Mouse (Mus musculus) CH12F3 (cell line): ENCODE measurements around the gene Uhmk1.
"Not testable (repeated sequence)": the region's sequence is repeated elsewhere in the genome, so short reads cannot be mapped to it uniquely, and the experiment has no call there.

Source experiments
- in situ Hi-C: fragments of 300-500 bp; cut with MboI; formaldehyde crosslinking; loops from 2 replicates; pipeline ENCODE4 v1.14.3; 2020; ENCODE audit warnings: low sequenced_read_pairs

Gene Uhmk1

DNA sequence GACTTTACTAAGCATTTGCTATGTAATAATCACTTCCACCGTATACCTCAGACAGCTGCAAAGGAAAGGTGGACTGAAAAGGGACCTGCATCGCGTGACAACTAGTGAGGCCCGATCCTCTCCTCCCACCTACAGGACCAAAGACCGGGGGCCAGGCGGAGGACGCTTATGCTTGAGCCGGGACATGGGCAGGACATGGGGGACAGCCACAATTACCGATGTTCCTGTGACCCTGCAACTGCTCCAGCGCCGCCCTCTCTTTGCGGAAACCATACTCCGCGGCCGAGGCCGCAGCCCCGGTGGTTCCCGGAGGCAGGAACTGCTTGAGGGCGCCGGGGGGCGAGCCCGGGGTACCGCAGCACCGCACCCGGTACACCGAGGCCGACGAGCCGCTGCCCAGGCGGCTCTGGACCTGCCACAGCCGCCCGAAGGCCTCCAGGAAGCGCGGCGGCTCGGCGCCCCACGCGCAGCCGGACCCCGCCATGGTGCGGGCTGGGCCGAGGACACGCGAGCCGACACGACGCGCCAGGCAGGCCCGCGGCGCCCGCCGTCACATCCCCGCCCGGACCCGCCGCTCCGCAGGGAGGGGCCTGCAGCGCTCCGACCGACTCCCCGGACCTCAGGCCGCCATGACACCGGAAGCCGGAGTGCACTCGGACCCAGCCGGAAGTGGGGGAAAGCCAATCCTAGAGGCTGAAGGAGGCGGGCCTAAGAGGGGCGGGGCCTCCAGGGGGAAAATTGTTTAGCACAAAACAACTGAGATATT, at the start of gene Uhmk1:
Uhmk1 (minus strand) TSS at position 641 of the 766 bp plus-strand sequence.
- in situ Hi-C loops, result no loop called here

GRCm38 (mm10) chr1:170255560-170255910, 40.3 kb upstream of the Uhmk1 start:
- in situ Hi-C loops, result no loop called here

DNA sequence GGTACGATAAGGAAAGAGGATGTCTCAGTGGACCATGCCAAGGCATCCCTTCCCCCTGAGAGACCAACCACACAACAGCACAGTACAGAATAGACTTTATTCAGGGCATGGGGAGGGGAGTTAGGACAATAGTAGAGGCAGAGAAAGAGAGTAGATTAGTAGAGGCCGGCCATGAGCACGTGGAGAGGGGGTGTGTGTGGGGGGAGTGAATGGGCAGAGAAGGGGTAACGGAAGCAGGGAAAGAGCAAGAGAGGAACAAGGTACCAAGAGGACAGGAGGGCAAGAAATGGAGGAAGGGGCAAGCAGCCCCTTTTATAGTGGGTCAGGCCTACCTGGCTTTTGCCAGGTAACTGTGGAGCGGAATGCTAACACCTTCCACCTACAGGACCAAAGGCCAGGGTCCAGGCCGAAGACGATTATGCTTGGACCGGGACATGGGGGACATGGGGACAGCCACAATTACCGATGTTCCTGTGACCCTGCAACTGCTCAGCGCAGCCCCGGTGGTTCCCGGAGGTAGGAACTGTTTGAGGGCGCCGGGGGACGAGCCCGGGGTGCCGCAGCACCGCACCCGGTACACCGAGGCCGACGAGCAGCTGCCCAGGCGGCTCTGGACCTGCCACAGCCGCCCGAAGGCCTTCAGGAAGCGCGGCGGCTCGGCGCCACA, 39.8 kb upstream of the Uhmk1 start:
- in situ Hi-C loops, result no loop called here

DNA sequence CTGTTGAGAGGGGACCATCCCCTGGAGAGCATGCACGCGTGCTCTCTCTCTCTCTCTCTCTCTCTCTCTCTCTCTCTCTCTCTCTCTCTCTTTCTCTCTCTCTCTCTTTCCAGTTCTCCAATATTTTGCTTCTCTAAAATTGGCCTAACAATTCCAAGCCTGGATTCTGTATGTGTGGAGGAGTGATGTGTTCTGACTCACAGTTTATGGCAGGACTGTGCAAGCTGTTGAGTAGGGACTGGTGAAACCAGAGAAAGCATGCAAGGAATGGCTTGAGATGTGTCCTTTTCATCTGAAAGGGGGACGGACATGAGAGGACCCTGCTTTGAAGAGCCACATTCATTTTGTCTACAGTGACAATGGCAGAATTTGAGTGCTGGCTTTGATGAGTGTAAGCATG, 29.8 kb upstream of the Uhmk1 start:
- in situ Hi-C loops, result no loop called here

GRCm38 (mm10) chr1:170232688-170233087, 17.5 kb upstream of the Uhmk1 start, which contains the start of gene Sh2d1b2:
TSS of gene Sh2d1b2 (plus strand) at chr1:170232749.
- in situ Hi-C loops, result not testable (repeated sequence)

DNA sequence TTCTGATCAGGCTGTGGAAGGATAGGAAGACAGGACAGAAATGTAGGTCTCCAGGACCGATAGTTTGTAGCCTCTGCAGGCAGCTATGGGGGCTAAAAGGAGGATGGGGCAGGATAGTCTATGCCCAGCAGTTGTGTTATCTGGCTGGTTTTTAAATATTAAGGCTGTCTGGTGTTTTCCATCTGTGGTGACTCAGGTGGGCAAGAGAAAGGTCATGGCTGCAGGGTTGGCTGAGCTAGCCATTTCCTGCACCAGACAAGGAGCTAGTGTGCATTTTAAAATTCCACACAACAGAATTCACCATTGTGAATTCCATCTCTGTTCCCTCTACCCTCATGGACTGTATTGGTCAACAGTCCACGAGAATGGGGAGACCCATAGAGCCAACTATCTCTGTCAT, 8.1 kb upstream of the Uhmk1 start:
- in situ Hi-C loops, result no loop called here

GRCm38 (mm10) chr1:170220351-170220750, 5.2 kb upstream of the Uhmk1 start:
- in situ Hi-C loops, result no loop called here

DNA sequence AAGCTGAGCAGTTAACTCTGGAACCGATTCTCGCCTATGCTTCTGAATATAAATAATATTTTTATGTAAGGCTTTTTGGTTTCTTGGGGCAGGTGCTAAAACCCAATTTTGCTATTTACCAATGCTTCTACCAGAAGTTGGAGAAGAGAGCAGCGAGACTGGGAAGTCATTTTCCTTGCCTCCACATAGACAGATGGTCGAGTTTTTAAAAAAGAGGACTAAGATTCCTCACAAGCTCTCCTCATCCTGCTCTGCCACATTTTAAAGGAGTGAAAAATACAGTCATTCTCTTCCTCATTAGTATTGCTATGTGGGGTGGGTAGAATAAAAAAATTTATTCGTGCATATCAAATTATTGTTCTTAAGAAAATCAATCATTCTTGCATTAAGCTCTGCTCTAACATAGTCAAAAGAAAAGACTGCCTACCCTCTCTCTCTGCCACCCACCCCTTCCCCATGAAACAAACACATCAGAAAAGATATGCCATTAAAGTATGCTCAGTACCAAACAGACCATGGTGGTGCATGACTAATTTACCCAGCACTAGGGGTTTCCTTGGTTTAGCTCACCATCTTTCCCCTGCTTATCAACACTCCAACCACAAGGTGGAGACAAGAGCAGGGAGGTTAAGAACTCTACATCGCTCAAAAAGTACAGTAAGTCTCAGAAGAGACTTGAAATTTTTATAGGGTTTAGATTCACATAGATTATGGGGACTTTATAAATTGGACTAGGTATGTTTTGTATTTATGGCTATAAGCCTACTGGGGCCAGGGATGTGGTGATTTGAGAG, 3.1 kb upstream of the Uhmk1 start:
- in situ Hi-C loops, result no loop called here

GRCm38 (mm10) chr1:170215590-170215989, 393 bp upstream of the Uhmk1 start:
- in situ Hi-C loops, result no loop called here

GRCm38 (mm10) chr1:170214383-170214756, 827 bp downstream of the Uhmk1 start:
- in situ Hi-C loops, result no loop called here

DNA sequence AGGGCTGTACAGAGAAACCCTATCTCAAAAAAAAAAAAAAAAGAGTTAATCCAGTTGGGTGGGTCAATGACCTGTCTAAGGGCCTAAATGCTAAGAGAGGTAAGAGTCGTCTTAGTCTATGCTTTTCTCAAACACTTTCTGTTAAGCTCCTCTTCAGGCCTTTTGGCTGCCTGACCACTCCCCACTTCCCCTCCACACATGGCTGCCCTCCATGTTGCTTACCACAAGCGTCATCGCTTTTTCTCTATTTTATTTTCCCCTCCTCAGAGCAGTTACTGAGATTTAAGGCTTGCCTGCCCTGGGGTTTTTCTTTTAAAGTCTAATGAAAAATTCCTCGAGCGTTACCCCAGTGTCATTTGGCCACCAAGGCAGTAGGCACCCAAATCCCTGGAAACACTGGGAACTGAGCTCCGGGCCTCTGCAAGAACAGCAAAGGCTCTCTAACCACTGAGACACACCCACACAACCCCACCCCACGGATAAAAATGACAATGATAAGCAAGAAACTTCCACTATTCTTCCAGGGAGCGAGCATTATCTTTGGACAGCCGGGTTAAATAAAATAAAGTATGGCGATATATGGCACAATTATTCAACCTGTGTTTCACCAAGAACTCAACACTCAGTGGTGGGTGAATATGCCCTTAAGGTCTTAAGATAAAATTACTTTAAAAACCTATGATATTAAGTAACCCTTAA, 1.9 kb downstream of the Uhmk1 start:
- in situ Hi-C loops, result no loop called here

DNA sequence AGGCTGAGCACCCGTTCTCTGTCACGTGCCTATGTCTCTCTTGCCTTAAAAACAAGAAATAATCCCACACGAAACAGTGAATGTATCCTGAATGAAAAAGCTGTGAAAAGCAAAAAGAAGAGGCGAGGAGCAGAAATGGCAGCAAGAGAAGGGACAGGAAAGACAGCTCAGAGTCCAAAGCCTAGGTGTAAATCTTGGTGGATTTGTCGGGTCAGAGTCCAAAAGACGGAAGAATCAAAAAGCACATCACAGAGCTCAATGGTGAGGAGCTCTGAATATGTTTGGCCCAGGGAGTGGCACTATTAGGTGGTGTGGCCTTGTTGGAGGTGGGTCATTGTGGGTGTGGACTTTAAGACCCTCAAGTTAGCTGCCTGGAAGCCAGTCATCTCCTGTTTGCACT, 8.8 kb downstream of the Uhmk1 start:
- in situ Hi-C loops, result no loop called here

- in situ Hi-C loops, result no loop called here
Measured at GRCm38 (mm10) chr1:170200379-170200778, 14.8 kb downstream of the Uhmk1 start.

- in situ Hi-C loops, result no loop called here
Measured at GRCm38 (mm10) chr1:170196211-170196610, 19.0 kb downstream of the Uhmk1 start.

DNA sequence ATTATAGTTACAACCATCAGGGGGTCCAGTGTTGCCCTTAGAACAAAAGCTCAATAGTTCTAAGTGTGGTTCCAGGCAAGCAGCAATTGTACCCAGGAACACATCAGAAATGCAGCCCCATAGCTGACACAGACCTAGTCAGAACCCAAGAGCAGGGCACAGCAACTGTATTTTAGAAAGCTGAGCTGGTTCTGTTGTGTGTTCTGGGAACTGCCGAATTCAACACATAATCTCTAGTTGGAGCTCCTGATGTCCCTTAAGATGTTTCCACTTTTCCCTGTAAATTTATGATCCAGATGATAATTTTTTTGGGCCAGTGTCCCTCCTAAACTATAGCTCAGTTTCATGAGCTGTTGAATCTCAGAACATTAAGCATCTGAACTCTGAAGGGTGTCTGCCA, 23.3 kb downstream of the Uhmk1 start:
- in situ Hi-C loops, result no loop called here

GRCm38 (mm10) chr1:170190225-170190624, 25.0 kb downstream of the Uhmk1 start:
- in situ Hi-C loops, result no loop called here

GRCm38 (mm10) chr1:170188601-170189000, 26.6 kb downstream of the Uhmk1 start:
- in situ Hi-C loops, result no loop called here

DNA sequence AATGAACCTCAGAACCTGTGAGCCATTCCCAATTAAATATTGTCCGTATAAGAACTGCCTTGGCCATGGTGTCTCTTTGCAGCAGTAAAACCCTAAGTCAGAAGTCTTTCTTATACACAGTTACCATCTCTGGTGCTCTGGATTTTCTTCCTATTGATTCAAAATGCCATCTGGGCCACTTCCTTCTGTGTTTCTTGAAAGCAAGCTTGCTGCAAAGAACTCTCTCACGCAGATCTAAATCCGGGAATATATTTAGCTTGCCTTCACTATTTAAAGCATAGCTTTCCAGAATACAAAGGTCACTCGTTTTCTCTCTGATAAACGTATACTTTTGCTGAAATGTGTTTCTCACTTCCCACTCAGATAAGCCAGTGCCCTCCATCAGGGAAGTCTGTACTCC, 28.7 kb downstream of the Uhmk1 start:
- in situ Hi-C loops, result no loop called here

- in situ Hi-C loops, result no loop called here
Measured at GRCm38 (mm10) chr1:170185137-170185536, 30.1 kb downstream of the Uhmk1 start.

DNA sequence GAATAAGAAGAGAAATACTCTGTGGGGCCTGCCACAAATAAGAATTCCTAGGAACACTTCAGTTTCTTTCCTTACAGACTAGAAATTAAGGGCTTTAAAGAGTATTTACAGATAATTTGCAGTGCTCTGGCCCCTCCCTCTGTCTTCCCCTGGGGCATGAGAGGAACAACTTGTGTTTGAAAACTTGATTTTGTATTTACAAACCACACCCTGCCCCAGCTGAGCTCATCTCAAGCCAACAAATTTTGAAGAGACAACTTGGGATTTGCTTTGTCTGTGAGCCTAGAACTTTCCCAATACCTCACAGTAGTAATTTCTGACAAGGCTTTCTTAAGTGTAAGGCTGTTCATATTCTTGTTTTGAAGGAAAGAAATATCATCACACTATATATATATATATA, 32.5 kb downstream of the Uhmk1 start:
- in situ Hi-C loops, result no loop called here

GRCm38 (mm10) chr1:170176661-170177239, 38.4 kb downstream of the Uhmk1 start:
- in situ Hi-C loops, result no loop called here
